Mouse (Mus musculus): ENCODE data around the gene Kat14. TPM values are rescaled to one million over a fixed set of nuclear protein-coding genes. Genes with fewer than 3 reads are reported as not detected.
"Not testable (repeated sequence)": the region's sequence is repeated elsewhere in the genome, so short reads cannot be mapped to it uniquely, and the experiment has no call there.

Kat14 gene
- total and polyA plus RNA-seq, 2 experiments: 10.2 to 15.8 TPM

DNA sequence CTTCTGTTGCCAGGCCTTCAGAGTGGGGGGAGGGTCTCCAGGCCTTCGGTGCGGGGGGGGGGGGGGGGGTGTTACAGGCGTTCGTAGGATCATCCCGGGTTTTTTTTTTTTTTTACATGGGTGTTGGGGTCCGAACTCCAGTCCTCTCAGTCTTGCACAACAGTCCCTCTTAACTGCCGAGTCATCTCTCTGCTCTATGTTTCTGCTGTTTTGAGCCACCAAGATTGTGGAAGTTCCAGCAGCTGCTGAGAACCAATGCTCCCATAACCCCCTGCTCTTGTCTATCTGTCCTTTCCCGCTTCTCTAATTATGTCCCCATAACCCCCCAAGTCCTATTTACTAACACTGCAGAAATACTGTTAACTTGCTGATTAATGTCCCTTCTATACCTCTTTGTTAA, 31.1 kb upstream of the Kat14 start:
- Histone ChIP-seq H3K27ac (replicated peaks; ENCODE audit: insufficient read depth, low read depth, low read length) (no peak overlapping the region), H3K4me3 (ENCODE audit: insufficient read depth, low read depth, low read length) (no peak overlapping the region), H3K36me3 (ENCODE audit: control insufficient read depth, insufficient read depth, low read length) (no peaks in the 10 kb centered on the region), H3K9ac (ENCODE audit: low read depth, low read length) (no peak overlapping the region), H3K79me2 (ENCODE audit: control insufficient read depth, insufficient read depth, low read length) (no peaks in the 10 kb centered on the region), H3K4me1 (ENCODE audit: control insufficient read depth, insufficient read depth, low read length) (no peaks in the 10 kb centered on the region), H3K27me3 (ENCODE audit: control insufficient read depth, insufficient read depth, low read length) (peaks cover 7% of the 10 kb centered on the region; the same call in 1 of the 2 replicates)
- WGBS: 36% methylated on average over 8 of the region's 8 CpGs
- no peak for TF ChIP-seq CTCF (IDR thresholded peaks at IDR 0.05; ENCODE audit: low read depth, low read length)
- TF ChIP-seq POLR2A (IDR thresholded peaks at IDR 0.05; ENCODE audit: extremely low read depth, insufficient read depth, low read length): no peak
- no peak for DNase-seq (ENCODE audit: extremely low read depth, low read depth, low spot score)

DNA sequence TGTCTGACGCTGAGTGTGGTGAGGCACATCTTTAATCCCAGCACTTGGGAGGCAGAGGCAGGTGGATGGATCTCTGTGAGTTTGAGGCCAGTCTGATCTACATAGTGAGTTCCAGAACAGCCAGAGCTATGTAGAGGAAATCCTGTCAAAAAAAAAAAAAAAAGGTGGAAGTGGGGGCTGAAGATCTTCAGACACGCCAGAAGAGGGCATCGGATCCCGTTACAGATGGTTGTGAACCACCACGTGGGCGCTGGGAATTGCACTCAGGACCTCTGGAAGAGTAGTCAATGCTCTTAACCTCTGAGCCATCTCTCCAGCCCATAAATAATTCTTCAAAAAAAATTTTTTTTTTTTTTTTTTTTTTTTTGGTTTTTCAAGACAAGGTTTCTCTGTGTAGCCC, 30.6 kb upstream of the Kat14 start:
- not testable (repeated sequence) for H3K27me3 ChIP-seq (ENCODE audit: control insufficient read depth, insufficient read depth, low read length); H3K27ac ChIP-seq (replicated peaks; ENCODE audit: insufficient read depth, low read depth, low read length); H3K9ac ChIP-seq (ENCODE audit: low read depth, low read length); DNase-seq (ENCODE audit: extremely low read depth, low read depth, low spot score); H3K4me1 ChIP-seq (ENCODE audit: control insufficient read depth, insufficient read depth, low read length); H3K36me3 ChIP-seq (ENCODE audit: control insufficient read depth, insufficient read depth, low read length); H3K79me2 ChIP-seq (ENCODE audit: control insufficient read depth, insufficient read depth, low read length); H3K4me3 ChIP-seq (ENCODE audit: insufficient read depth, low read depth, low read length)
- 69% methylated on average over 6 of the region's 6 CpGs for WGBS

DNA sequence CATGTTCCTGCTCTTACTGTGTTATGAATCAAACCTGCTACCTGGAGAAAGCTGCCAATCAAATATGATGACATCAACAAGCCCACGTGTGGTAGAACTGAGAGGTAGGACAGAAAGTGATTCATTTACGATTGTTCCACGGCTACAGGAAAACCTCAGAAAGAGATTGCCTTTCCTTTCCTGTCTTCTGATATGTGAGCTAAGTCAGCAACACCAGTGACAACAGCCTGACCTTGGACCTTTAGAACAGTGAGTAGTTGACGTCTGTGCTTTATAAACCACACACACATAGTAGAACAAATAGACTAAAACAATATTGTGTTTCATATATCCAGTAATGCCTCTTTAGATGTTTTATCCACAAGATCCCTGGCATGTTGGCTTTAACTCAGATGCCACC, 25.6 kb upstream of the Kat14 start:
- no peak overlapping the region for H3K9ac ChIP-seq (ENCODE audit: low read depth, low read length)
- no peaks in the 10 kb centered on the region for H3K79me2 ChIP-seq (ENCODE audit: control insufficient read depth, insufficient read depth, low read length)
- H3K36me3 ChIP-seq (ENCODE audit: control insufficient read depth, insufficient read depth, low read length): no peaks in the 10 kb centered on the region
- H3K27me3 ChIP-seq (ENCODE audit: control insufficient read depth, insufficient read depth, low read length): no peaks in the 10 kb centered on the region
- H3K4me3 ChIP-seq (ENCODE audit: insufficient read depth, low read depth, low read length): no peak overlapping the region
- no peak overlapping the region for H3K27ac ChIP-seq (replicated peaks; ENCODE audit: insufficient read depth, low read depth, low read length)
- 40% methylated on average over 4 of the region's 4 CpGs for WGBS
- no peak for DNase-seq (ENCODE audit: extremely low read depth, low read depth, low spot score)
- TF ChIP-seq CTCF (IDR thresholded peaks at IDR 0.05; ENCODE audit: low read depth, low read length): no peak
- TF ChIP-seq POLR2A (IDR thresholded peaks at IDR 0.05; ENCODE audit: extremely low read depth, insufficient read depth, low read length): no peak
- no peaks in the 10 kb centered on the region for H3K4me1 ChIP-seq (ENCODE audit: control insufficient read depth, insufficient read depth, low read length)

DNA sequence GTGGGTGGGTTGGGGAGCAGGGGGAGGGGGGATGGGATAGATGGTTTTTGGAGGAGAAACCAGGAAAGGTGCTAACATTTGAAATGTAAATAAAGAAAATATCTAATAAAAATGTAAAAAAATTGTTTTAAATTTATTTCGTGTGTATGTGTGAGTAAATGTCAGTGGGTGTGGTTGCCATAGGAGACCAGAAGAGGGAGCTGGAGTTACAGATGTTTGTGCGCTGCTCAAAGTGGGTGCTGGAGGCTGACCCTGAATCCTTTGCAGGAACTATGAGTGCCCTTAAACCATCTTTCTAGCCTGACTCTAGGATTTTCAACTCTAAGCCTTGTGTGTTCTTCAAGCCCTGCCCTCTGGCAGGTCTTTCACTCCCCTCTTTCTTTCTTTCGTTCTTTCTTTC, 20.3 kb upstream of the Kat14 start:
- Histone ChIP-seq H3K9ac (ENCODE audit: low read depth, low read length) (no peak overlapping the region), H3K4me1 (ENCODE audit: control insufficient read depth, insufficient read depth, low read length) (no peaks in the 10 kb centered on the region), H3K27ac (replicated peaks; ENCODE audit: insufficient read depth, low read depth, low read length) (no peak overlapping the region), H3K27me3 (ENCODE audit: control insufficient read depth, insufficient read depth, low read length) (no peaks in the 10 kb centered on the region), H3K4me3 (ENCODE audit: insufficient read depth, low read depth, low read length) (no peak overlapping the region), H3K36me3 (ENCODE audit: control insufficient read depth, insufficient read depth, low read length) (no peaks in the 10 kb centered on the region), H3K79me2 (ENCODE audit: control insufficient read depth, insufficient read depth, low read length) (no peaks in the 10 kb centered on the region)
- 85% methylated on average over 3 of the region's 3 CpGs for WGBS
- peak; percentile 38; the same call in 1 of the 2 replicates for TF ChIP-seq CTCF (IDR thresholded peaks at IDR 0.05; ENCODE audit: low read depth, low read length)
- no peak for TF ChIP-seq POLR2A (IDR thresholded peaks at IDR 0.05; ENCODE audit: extremely low read depth, insufficient read depth, low read length)
- peak; percentile 9 for DNase-seq (ENCODE audit: extremely low read depth, low read depth, low spot score)

DNA sequence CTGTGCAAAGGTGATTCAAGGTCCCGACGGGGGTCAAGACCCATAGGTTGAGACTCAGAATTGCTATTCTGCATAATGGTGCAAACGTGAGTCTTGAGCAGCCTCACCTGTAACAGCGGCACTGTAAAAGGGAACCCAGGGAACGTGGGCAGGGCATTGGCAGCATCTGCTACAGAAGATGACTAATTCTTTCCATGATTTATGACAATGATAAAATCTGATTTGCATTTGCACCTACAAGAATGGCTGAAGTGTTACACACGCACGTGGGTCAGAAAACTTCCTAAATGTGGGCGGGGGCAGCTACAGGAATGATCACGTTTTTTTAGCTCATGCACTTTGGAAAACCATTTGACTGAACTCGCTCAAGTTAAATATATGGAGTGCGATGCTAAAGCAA, 15.9 kb upstream of the Kat14 start:
- H3K27ac ChIP-seq (replicated peaks; ENCODE audit: insufficient read depth, low read depth, low read length): no peak overlapping the region
- no peaks in the 10 kb centered on the region for H3K79me2 ChIP-seq (ENCODE audit: control insufficient read depth, insufficient read depth, low read length)
- H3K27me3 ChIP-seq (ENCODE audit: control insufficient read depth, insufficient read depth, low read length): no peaks in the 10 kb centered on the region
- no peak overlapping the region for H3K9ac ChIP-seq (ENCODE audit: low read depth, low read length)
- 90% methylated on average over 11 of the region's 11 CpGs for WGBS
- H3K36me3 ChIP-seq (ENCODE audit: control insufficient read depth, insufficient read depth, low read length): no peaks in the 10 kb centered on the region
- no peak for TF ChIP-seq POLR2A (IDR thresholded peaks at IDR 0.05; ENCODE audit: extremely low read depth, insufficient read depth, low read length)
- no peak for TF ChIP-seq CTCF (IDR thresholded peaks at IDR 0.05; ENCODE audit: low read depth, low read length)
- H3K4me1 ChIP-seq (ENCODE audit: control insufficient read depth, insufficient read depth, low read length): no peaks in the 10 kb centered on the region
- DNase-seq (ENCODE audit: extremely low read depth, low read depth, low spot score): no peak
- H3K4me3 ChIP-seq (ENCODE audit: insufficient read depth, low read depth, low read length): no peak overlapping the region

DNA sequence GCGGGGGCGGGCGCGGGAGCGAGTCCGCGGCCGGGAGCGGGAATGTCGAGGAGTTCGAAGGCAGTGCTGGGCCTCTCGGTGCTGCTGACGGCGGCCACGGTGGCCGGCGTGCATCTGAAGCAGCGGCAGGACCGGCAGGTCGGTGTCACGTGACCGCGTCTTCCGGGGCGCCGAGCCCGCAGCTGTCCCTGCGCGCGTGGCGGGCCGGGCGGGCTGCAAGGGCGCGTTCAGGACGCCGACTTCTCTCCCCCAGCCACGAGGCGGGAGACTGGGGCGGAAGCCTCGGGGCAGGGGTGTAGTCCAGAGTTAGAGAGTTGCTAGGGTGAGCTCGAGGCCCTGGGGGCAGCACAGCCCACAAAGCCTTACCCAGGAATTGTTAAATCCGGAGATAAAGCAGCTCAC, 238 bp downstream of the Kat14 start:
- Histone ChIP-seq H3K4me1 (ENCODE audit: control insufficient read depth, insufficient read depth, low read length) (peaks cover 8% of the 10 kb centered on the region), H3K9ac (ENCODE audit: low read depth, low read length) (peak overlapping the region; percentile 96), H3K79me2 (ENCODE audit: control insufficient read depth, insufficient read depth, low read length) (peaks cover 5% of the 10 kb centered on the region; the same call in 1 of the 2 replicates), H3K4me3 (ENCODE audit: insufficient read depth, low read depth, low read length) (peak overlapping the region; percentile 91), H3K27ac (replicated peaks; ENCODE audit: insufficient read depth, low read depth, low read length) (peak overlapping the region; percentile 92), H3K36me3 (ENCODE audit: control insufficient read depth, insufficient read depth, low read length) (peaks cover 4% of the 10 kb centered on the region; the same call in 1 of the 2 replicates), H3K27me3 (ENCODE audit: control insufficient read depth, insufficient read depth, low read length) (no peaks in the 10 kb centered on the region)
- under 1% methylated on average over 43 of the region's 43 CpGs for WGBS
- TF ChIP-seq POLR2A (IDR thresholded peaks at IDR 0.05; ENCODE audit: extremely low read depth, insufficient read depth, low read length) (0 out of 2 replicates have a peak, but pooled peaks have one; percentile 47), CTCF (IDR thresholded peaks at IDR 0.05; ENCODE audit: low read depth, low read length) (no peak)
- DNase-seq (ENCODE audit: extremely low read depth, low read depth, low spot score): peak; percentile 60

Measured in liver, adult 2 months (tissue).